ENCODE assay signal across 8 mouse cellular contexts in genomic region chr6:82040834-82041487, GRCm38 (mm10). TPM values are rescaled to one million over a fixed set of nuclear protein-coding genes. Genes with fewer than 3 reads are reported as not detected.
DNase-seq lines count a peak whose midpoint lies in the region; ATAC-seq and TF ChIP-seq lines count a peak whose summit lies in the region.

Gene Eva1a (plus strand): TSS chr6:82041043.

- H3K4me1 ChIP-seq in embryonic facial prominence, embryonic 13.5 days, result peaks cover 53% of the 10 kb centered on the region
- H3K4me1 ChIP-seq in hindbrain, embryonic 14.5 days (replicated peaks; ENCODE audit: control insufficient read depth, insufficient read depth, low read length), result peaks cover 5% of the 10 kb centered on the region; the same call in 1 of the 2 replicates
- H3K4me1 ChIP-seq in liver, postnatal 0 days (ENCODE audit: insufficient read depth), result peaks cover 3% of the 10 kb centered on the region; the same call in 1 of the 2 replicates

- peak within 1 kb of the TSS; percentile 66 for H3K4me3 ChIP-seq in embryonic facial prominence, embryonic 13.5 days
- H3K4me3 ChIP-seq in hindbrain, embryonic 14.5 days (replicated peaks; ENCODE audit: low read length), result peak within 1 kb of the TSS; percentile 41
- H3K4me3 ChIP-seq in liver, postnatal 0 days (ENCODE audit: low read depth, low read length), result peak within 1 kb of the TSS; percentile 56

- intact Hi-C loops in left cerebral cortex, postnatal 14 days (cut with DNase I), result loop anchor here (5.0 kb wide), 1 partner anchor 54 kb away; no protein-coding TSS in a partner anchor

- H3K27me3 ChIP-seq in embryonic facial prominence, embryonic 13.5 days, result peaks cover 28% of the 10 kb centered on the region
- H3K27me3 ChIP-seq in hindbrain, embryonic 14.5 days (ENCODE audit: control insufficient read depth, insufficient read depth, low read length), result peaks cover 46% of the 10 kb centered on the region
- H3K27me3 ChIP-seq in liver, postnatal 0 days (ENCODE audit: insufficient read depth, low read length), result 0 out of 2 replicates have a peak, but pooled peaks cover 3% of the 10 kb centered on the region

- no peaks in the 10 kb centered on the region for H3K9me3 ChIP-seq in embryonic facial prominence, embryonic 13.5 days
- no peaks in the 10 kb centered on the region for H3K9me3 ChIP-seq in hindbrain, embryonic 14.5 days (ENCODE audit: control insufficient read depth, low read length)
- no peaks in the 10 kb centered on the region for H3K9me3 ChIP-seq in liver, postnatal 0 days (ENCODE audit: low read length)

- WGBS in embryonic facial prominence, embryonic 13.5 days, result 10% methylated on average over 11 of the region's 11 CpGs
- WGBS in hindbrain, embryonic 14.5 days, result 19% methylated on average over 11 of the region's 11 CpGs
- 6% methylated on average over 11 of the region's 11 CpGs for WGBS in liver, postnatal 0 days (ENCODE audit: insufficient replicate concordance)

- peak within 1 kb of the TSS; percentile 85 for H3K27ac ChIP-seq in embryonic facial prominence, embryonic 13.5 days
- H3K27ac ChIP-seq in hindbrain, embryonic 14.5 days, result no peak within 1 kb of the TSS
- peak within 1 kb of the TSS; percentile 86 for H3K27ac ChIP-seq in liver, postnatal 0 days (ENCODE audit: low read depth)

- no peak for TF ChIP-seq EP300 in liver, postnatal 0 days (IDR thresholded peaks at IDR 0.05; ENCODE audit: low read depth)

- peak within 1 kb of the TSS; percentile 81 for H3K9ac ChIP-seq in embryonic facial prominence, embryonic 13.5 days
- peak within 1 kb of the TSS; percentile 44; the same call in 1 of the 2 replicates for H3K9ac ChIP-seq in hindbrain, embryonic 14.5 days
- peak within 1 kb of the TSS; percentile 66 for H3K9ac ChIP-seq in liver, postnatal 0 days (replicated peaks)

- TF ChIP-seq CTCF in liver, postnatal 0 days (IDR thresholded peaks at IDR 0.05; ENCODE audit: low read depth), result no peak

- no peak for DNase-seq in left cerebral cortex, postnatal 14 days (ENCODE audit: low spot score in 2 of 2)
- DNase-seq in left cerebral cortex, adult 11 months (ENCODE audit: low spot score), result no peak
- no peak for DNase-seq in hindbrain, embryonic 14.5 days (ENCODE audit: low spot score)
- no peak for DNase-seq in liver, postnatal 0 days
- no peak for DNase-seq in c-Kit-positive CD71-positive TER-119-positive erythroid progenitor cells, embryonic 14.5 days (ENCODE audit: low spot score)
- DNase-seq in thymus, postnatal 25 days, result no peak
- no peak for DNase-seq in right cerebral cortex, postnatal 14 days

- no peaks in the 10 kb centered on the region for H3K36me3 ChIP-seq in embryonic facial prominence, embryonic 13.5 days
- H3K36me3 ChIP-seq in hindbrain, embryonic 14.5 days (replicated peaks; ENCODE audit: control insufficient read depth, insufficient read depth), result no peaks in the 10 kb centered on the region
- H3K36me3 ChIP-seq in liver, postnatal 0 days (replicated peaks; ENCODE audit: insufficient read depth, low read length), result no peaks in the 10 kb centered on the region

- peak within 1 kb of the TSS; percentile 80 for H3K4me2 ChIP-seq in embryonic facial prominence, embryonic 13.5 days
- peak within 1 kb of the TSS; percentile 84 for H3K4me2 ChIP-seq in hindbrain, embryonic 14.5 days (replicated peaks)
- peak within 1 kb of the TSS; percentile 80 for H3K4me2 ChIP-seq in liver, postnatal 0 days (ENCODE audit: low read depth, low read length)

- ATAC-seq in embryonic facial prominence, embryonic 13.5 days (ENCODE audit: insufficient number of reproducible peaks, insufficient read depth, low FRiP score, low TSS enrichment, low read depth), result no peak
- 0 out of 2 replicates have a peak, but pooled peaks have one; percentile 5 for ATAC-seq in hindbrain, embryonic 14.5 days (ENCODE audit: low FRiP score)
- ATAC-seq in liver, postnatal 0 days, result no peak

RNA-seq across cellular contexts. Expression of gene Eva1a, which starts in this region (rescaled TPM):
- 10 to 100 TPM; 14.1 to 14.8 TPM for total RNA-seq in left cerebral cortex, postnatal 14 days (2021)
- polyA plus RNA-seq in embryonic facial prominence, embryonic 13.5 days (2015; fragmentation: Nextera tagmentation; extraction: Ambion mirVana), result 19.3 and 22.1 TPM in 2 replicates
- 0.64 and 0.80 TPM in 2 replicates for polyA plus RNA-seq in hindbrain, embryonic 14.5 days (2014; fragmentation: Nextera tagmentation; extraction: Ambion mirVana)
- 40.0 and 46.7 TPM in 2 replicates for polyA plus RNA-seq in liver, postnatal 0 days (2015; fragmentation: Nextera tagmentation; extraction: Ambion mirVana)

Comparison
In these comparisons a context has a peak if more than half of its experiments do, and no peak if none do; other contexts are left out.
1. RNA of gene Eva1a (polyA plus RNA-seq): 40.0 to 46.7 TPM in liver, postnatal 0 days and 19.3 to 22.1 TPM in embryonic facial prominence, embryonic 13.5 days; 0.64 to 0.80 TPM in hindbrain, embryonic 14.5 days; every median in the first group is over 10 times any median in the second.
2. Peak in ATAC-seq, H3K4me3 ChIP-seq, H3K9ac ChIP-seq and H3K4me2 ChIP-seq in hindbrain, embryonic 14.5 days; RNA of the gene not detected or under 1 TPM.
3. Peak in every context shown above with its lines, with median percentiles within 50 percentile points of each other: H3K4me2 ChIP-seq, H3K4me3 ChIP-seq and H3K9ac ChIP-seq.